Mouse (Mus musculus): ENCODE measurements around the gene Btf3. TPM values are rescaled to one million over a fixed set of nuclear protein-coding genes. Genes with fewer than 3 reads are reported as not detected.
A peak's percentile ranks its signal among the peaks of the same experiment; 100 is the strongest.

Btf3 gene
- polyA plus RNA-seq, 1 experiment from 2014 or later = 633 TPM

GRCm38 (mm10) chr13:98263458-98263987, 53.3 kb downstream of the Btf3 start:
- peaks cover 31% of the 10 kb centered on the region for H3K36me3 ChIP-seq
- H3K4me1 ChIP-seq = peaks cover 18% of the 10 kb centered on the region
- no peaks in the 10 kb centered on the region for H3K9me3 ChIP-seq
- peak overlapping the region; percentile 88 for H3K27ac ChIP-seq (replicated peaks)
- ATAC-seq (ENCODE audit: low FRiP score, low read depth) = no peak; the same call in 1 of the 2 replicates
- H3K4me3 ChIP-seq = peak overlapping the region; percentile 86
- H3K9ac ChIP-seq (replicated peaks) = peak overlapping the region; percentile 86
- H3K27me3 ChIP-seq = no peaks in the 10 kb centered on the region
- whole genome bisulfite sequencing = 1% methylated on average over 16 of the region's 16 CpGs
- peak overlapping the region; percentile 73 for H3K4me2 ChIP-seq (replicated peaks)

- WGBS = under 1% methylated on average over 70 of the region's 71 CpGs
- H3K4me3 ChIP-seq = peak within 1 kb of the TSS; percentile 86
These were observed 54.0 kb downstream of the Btf3 start, which contains the start of the genes Utp15 and Ankra2 for GRCm38 (mm10) chr13:98262636-98263457. TSS of gene Utp15 (minus strand) at chr13:98263041. TSS of gene Ankra2 (plus strand) at chr13:98263074.

More at GRCm38 (mm10) chr13:98262636-98263457, 54.0 kb downstream of the Btf3 start, which contains the start of the genes Utp15 and Ankra2:
- peak; percentile 98 for ATAC-seq (ENCODE audit: low FRiP score, low read depth)
- H3K4me1 ChIP-seq = peaks cover 18% of the 10 kb centered on the region
- H3K9me3 ChIP-seq = no peaks in the 10 kb centered on the region
- H3K36me3 ChIP-seq = peaks cover 31% of the 10 kb centered on the region
- H3K27me3 ChIP-seq = no peaks in the 10 kb centered on the region
- peak within 1 kb of the TSS; percentile 73 for H3K4me2 ChIP-seq (replicated peaks)
- H3K9ac ChIP-seq (replicated peaks) = peak within 1 kb of the TSS; percentile 86
- peak within 1 kb of the TSS; percentile 88 for H3K27ac ChIP-seq (replicated peaks)

Other genes with a start within 250 kb of the Btf3 start
- gene Arhgef28, start 110.6 kb downstream of the Btf3 start, polyA plus RNA-seq (2016; fragmentation: Nextera tagmentation; extraction: Ambion mirVana) = 7.2 and 9.8 TPM in 2 replicates
- 38.8 and 39.9 TPM in 2 replicates for gene Utp15, start 54.0 kb downstream of the Btf3 start, polyA plus RNA-seq (2016; fragmentation: Nextera tagmentation; extraction: Ambion mirVana)
- gene Ankra2, start 53.9 kb downstream of the Btf3 start, polyA plus RNA-seq (2016; fragmentation: Nextera tagmentation; extraction: Ambion mirVana) = 36.6 and 38.9 TPM in 2 replicates
- not detected in 2 replicates for gene Gm21976, start 37.1 kb downstream of the Btf3 start, polyA plus RNA-seq (2016; fragmentation: Nextera tagmentation; extraction: Ambion mirVana)
- 5.2 and 6.0 TPM in 2 replicates for gene Foxd1, start 37.2 kb upstream of the Btf3 start, polyA plus RNA-seq (2016; fragmentation: Nextera tagmentation; extraction: Ambion mirVana)
- 0.87 TPM in 1 of 2 replicates, not detected in the other for gene Gm10320, start 175.0 kb upstream of the Btf3 start, polyA plus RNA-seq (2016; fragmentation: Nextera tagmentation; extraction: Ambion mirVana)

Measured in midbrain, embryonic 12.5 days (tissue).